Comparison of ENCODE assay signal across 12 mouse cellular contexts in the genomic region with DNA sequence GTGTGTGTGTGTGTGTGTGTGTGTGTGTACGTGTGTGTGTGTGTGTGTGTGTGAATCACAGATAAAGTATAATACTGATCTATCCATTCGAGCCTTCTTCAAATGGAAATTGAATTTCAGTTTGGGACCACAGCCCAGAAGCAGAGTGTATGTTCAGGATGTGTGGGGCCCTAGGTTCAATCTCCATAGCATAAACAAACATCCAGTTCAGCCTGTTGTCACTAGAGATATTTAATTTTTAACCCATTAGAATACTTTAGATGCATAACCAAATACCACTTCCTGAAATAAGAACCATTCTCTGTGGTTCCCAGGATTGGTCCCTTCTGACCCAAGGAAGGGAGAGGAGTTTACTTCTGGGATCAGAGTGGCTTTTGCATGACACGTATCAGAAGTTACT.
DNase-seq lines count a peak whose midpoint lies in the region; ATAC-seq lines count a peak whose summit lies in the region.
"Had no signal": no experiment of that assay in that cellular context is flagged by ENCODE, and none has a peak within 500 bp of the region (broad histone marks: within the 10 kb centered on the region; RNA-seq: fewer than 3 reads in every experiment).

No protein-coding gene starts in this region.

- intact Hi-C loops in heart, postnatal 25 days (cut with DNase I) = loop anchor here (5.0 kb wide), 1 partner anchor 53 kb away; no protein-coding TSS in a partner anchor

- H3K36me3 ChIP-seq in kidney, embryonic 15.5 days = no peaks in the 10 kb centered on the region; the same call in 1 of the 2 replicates
- no peaks in the 10 kb centered on the region for H3K36me3 ChIP-seq in neural tube, embryonic 13.5 days
- H3K36me3 ChIP-seq in stomach, embryonic 16.5 days (ENCODE audit: control insufficient read depth, insufficient read depth, low read length) = no peaks in the 10 kb centered on the region
- H3K36me3 ChIP-seq: liver, embryonic 15.5 days had no signal

- peak overlapping the region; percentile 85 for H3K27ac ChIP-seq in kidney, embryonic 15.5 days
- H3K27ac ChIP-seq in neural tube, embryonic 13.5 days (replicated peaks) = 0 out of 2 replicates have a peak overlapping the region, but pooled peaks have one; percentile 56
- peak overlapping the region; percentile 28 for H3K27ac ChIP-seq in stomach, embryonic 16.5 days (ENCODE audit: low read length)
- H3K27ac ChIP-seq: liver, embryonic 15.5 days had no signal

- 46% methylated on average over 3 of the region's 3 CpGs for WGBS in kidney, embryonic 15.5 days
- 82% methylated on average over 2 of the region's 3 CpGs for WGBS in neural tube, embryonic 13.5 days
- 36% methylated on average over 3 of the region's 3 CpGs for WGBS in stomach, embryonic 16.5 days

- no peak overlapping the region for H3K9ac ChIP-seq in kidney, embryonic 15.5 days
- H3K9ac ChIP-seq in neural tube, embryonic 13.5 days = no peak overlapping the region
- H3K9ac ChIP-seq in stomach, embryonic 16.5 days (ENCODE audit: low read length) = no peak overlapping the region
- H3K9ac ChIP-seq: liver, embryonic 15.5 days had no signal

- H3K4me1 ChIP-seq in kidney, embryonic 15.5 days = peaks cover 30% of the 10 kb centered on the region
- H3K4me1 ChIP-seq in neural tube, embryonic 13.5 days (replicated peaks) = peaks cover 15% of the 10 kb centered on the region
- peaks cover 23% of the 10 kb centered on the region for H3K4me1 ChIP-seq in stomach, embryonic 16.5 days (ENCODE audit: control insufficient read depth, insufficient read depth, low read length)
- H3K4me1 ChIP-seq: liver, embryonic 15.5 days had no signal

- no peak overlapping the region for H3K4me3 ChIP-seq in kidney, embryonic 15.5 days (replicated peaks)
- H3K4me3 ChIP-seq in neural tube, embryonic 13.5 days = no peak overlapping the region
- no peak overlapping the region for H3K4me3 ChIP-seq in stomach, embryonic 16.5 days (replicated peaks; ENCODE audit: low read length)
- H3K4me3 ChIP-seq: liver, embryonic 15.5 days had no signal

- ATAC-seq in kidney, embryonic 15.5 days (replicated peaks; ENCODE audit: low FRiP score) = no peak; the same call in 1 of the 2 replicates
- no peak for ATAC-seq in neural tube, embryonic 13.5 days (ENCODE audit: low read depth)
- ATAC-seq in stomach, embryonic 16.5 days (ENCODE audit: insufficient read depth, low FRiP score) = peak; percentile 47; the same call in 1 of the 2 replicates
- ATAC-seq: Patski had no signal

- H3K4me2 ChIP-seq in kidney, embryonic 15.5 days = no peak overlapping the region
- H3K4me2 ChIP-seq in neural tube, embryonic 13.5 days = no peak overlapping the region
- no peak overlapping the region for H3K4me2 ChIP-seq in stomach, embryonic 16.5 days (ENCODE audit: low read depth, low read length)
- H3K4me2 ChIP-seq: liver, embryonic 15.5 days had no signal

- DNase-seq in heart, adult 11 months = peak; percentile 17
- DNase-seq in heart, postnatal 25 days (ENCODE audit: low spot score) = no peak
- DNase-seq in kidney, adult 18-20 months = no peak
- DNase-seq in neural tube, embryonic 10.5 days (ENCODE audit: extremely low spot score, low spot score) = no peak
- DNase-seq in cerebellum, adult 11 months = no peak
- DNase-seq: cerebellum, adult 18-20 months; kidney, adult 9 months had no signal

- 0 out of 2 replicates have a peak, but pooled peaks cover 4% of the 10 kb centered on the region for H3K9me3 ChIP-seq in kidney, embryonic 15.5 days (replicated peaks)
- H3K9me3 ChIP-seq in neural tube, embryonic 13.5 days = peaks cover 14% of the 10 kb centered on the region
- H3K9me3 ChIP-seq in stomach, embryonic 16.5 days (replicated peaks; ENCODE audit: control insufficient read depth, low read length) = peaks cover 6% of the 10 kb centered on the region
- H3K9me3 ChIP-seq: liver, embryonic 15.5 days had no signal

- H3K27me3 ChIP-seq in kidney, embryonic 15.5 days = no peaks in the 10 kb centered on the region
- no peaks in the 10 kb centered on the region for H3K27me3 ChIP-seq in neural tube, embryonic 13.5 days
- no peaks in the 10 kb centered on the region for H3K27me3 ChIP-seq in stomach, embryonic 16.5 days (ENCODE audit: control insufficient read depth, insufficient read depth, low read length)
- H3K27me3 ChIP-seq: liver, embryonic 15.5 days; Patski had no signal

Comparison
In these comparisons a context has a peak if more than half of its experiments do, and no peak if none do; other contexts are left out.
1. H3K27ac ChIP-seq: peak in every context shown above with its lines; median percentile 85 in kidney, embryonic 15.5 days; 56 in neural tube, embryonic 13.5 days; 28 in stomach, embryonic 16.5 days.